Mouse (Mus musculus) cerebellum, adult 11 months (tissue): ENCODE measurements around the gene Golph3.

ENCODE experiments used
- DNase-seq: peaks from one replicate; pipeline ENCODE4 v3.0.0; 2022

Gene Golph3

DNA sequence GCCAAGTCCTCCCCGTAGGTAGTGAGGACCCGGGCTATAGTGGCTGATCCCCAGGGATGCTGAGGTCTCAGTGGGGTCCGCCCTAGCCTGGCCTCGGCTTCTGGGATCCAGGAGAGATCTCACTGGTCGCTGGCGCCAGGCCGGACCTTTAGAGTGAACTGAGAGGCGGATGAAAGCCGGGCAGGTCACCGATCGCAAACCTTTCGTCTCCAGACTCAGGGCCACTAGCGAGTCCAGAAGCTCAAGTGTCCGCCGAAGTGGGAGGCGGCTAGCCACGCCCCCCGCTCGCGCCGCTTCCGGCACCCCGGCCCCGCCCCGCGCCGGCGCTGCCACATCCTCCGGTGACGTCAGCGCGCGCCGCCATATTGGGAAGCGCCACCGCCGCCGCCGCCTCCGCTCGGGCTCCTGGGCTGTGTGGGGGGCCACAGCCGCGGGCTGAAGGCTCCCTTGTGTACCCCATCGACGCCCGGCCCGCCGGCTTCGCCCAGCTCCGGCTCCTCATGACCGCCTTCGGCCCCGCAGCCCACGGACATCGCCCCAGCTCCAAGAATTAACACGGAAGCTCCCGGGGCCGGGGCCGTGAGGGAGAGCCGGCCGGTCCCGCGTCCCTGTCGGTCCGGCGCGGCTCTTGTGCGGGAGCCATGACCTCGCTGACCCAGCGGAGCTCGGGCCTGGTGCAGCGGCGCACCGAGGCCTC is at the start of gene Golph3:
TSS of gene Golph3 (plus strand) at position 360 of the 697 bp plus-strand sequence.
- DNase-seq: peak; percentile 95

DNA sequence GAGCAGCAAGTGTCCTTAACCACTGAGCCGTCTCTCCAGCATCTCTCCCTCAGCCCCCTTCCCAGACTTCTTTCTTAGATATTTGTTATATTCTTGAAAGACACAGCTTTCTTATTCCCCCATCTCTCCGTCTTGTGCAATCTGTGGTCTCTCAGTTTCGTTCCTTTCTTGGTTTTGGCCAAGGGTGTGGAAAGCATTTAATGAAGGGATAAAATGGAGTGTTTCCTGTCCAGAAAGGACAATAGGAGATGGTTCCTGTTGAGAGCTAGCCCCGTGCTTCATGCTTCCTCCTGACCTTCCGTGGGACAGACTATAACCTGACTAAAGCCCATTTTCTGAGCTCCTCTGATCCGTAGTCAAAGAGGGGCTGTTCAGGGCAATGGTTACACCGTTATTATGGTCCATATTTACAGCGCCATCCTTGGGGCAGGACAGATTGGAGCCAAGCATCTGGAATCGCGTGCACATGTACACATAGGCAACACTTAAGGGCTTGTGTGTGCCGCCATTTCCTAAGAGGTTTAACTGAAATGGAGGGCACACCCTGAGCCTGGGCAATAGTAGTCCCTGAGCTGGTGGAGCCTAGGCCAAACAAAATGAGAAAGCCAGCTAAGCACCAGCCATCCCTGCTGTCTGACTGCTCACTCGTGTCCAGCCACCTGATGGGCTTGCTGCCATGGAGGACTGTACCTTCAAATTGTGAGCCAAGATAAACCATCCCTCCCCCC is 47.8 kb upstream of the Golph3 start:
- DNase-seq: no peak

DNA sequence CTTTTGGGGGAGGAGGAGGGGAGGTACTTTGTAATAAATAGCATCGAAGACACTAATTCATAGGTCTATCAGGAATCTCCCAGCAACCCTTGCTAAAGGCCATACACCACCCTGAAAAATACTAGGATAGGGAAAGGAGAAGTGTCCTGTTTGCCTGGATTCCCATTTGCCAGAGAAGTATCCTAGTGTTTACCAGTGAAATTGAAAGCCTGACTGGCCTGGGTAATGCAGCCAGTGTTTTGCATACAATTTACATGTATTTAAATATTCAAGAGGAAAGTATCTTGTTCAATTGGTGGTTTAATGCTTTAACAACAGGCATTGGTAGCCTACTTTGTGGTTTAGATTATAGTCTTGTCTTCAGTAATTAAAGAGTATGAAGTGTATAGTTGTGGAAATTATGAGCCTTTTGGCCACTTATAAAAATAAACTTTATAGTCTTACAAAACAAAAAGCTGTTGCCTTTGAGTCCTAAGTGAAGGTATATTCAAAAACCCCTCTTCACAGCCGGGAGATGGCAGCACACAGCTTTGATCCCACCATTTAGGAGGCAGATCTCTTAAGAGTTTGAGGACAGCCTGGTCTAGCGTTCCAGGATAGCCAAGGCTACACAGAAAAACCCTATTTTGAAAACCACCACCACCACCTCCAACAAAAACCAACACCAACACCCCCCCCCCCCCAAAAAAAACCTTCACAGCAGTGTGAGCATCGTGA is 47.0 kb upstream of the Golph3 start:
- DNase-seq: no peak

DNA sequence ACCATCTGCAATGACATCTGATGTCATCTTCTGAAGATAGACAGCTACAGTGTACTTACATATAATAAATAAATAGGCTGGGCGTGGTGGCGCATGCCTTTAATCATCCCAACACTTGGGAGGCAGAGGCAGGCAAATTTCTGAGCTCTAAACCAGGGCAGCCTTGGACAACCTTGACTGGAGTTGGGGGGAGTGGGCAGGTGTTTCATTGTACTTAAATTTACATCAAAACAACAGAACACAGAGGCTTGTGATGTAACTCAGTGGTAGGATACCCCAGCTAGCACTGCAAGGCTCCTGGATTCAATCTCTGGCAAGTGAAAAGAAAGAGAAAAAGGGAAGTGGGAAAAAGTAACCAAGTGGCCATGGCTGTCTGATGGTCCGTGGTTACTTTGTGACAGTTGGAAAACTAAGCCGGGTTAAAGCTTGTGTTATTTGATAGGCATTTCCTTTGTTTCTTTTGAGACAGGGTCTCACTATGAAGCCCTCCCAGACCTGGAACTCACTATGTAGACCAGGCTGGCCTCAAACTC is 46.1 kb upstream of the Golph3 start:
- no peak for DNase-seq

DNA sequence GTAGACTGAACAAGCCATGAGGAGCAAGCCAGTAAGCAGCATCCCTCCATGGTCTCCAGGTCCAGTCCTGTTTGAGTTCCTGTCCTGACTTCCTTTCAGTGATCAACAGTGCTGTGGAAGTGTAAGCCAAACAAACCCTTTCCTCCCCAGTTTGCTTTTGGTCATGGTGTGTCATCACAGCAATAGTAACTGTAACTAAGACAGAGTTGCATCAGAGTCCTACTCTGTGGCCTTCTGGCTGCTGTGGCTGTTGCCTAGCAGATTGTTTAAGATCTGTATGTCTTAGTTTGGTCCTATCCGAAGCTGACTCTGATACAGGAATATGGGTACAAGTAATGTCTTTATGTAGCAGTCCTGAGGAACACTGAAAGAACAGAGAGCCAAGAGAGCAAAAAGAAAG is 41.4 kb upstream of the Golph3 start:
- DNase-seq: no peak

DNA sequence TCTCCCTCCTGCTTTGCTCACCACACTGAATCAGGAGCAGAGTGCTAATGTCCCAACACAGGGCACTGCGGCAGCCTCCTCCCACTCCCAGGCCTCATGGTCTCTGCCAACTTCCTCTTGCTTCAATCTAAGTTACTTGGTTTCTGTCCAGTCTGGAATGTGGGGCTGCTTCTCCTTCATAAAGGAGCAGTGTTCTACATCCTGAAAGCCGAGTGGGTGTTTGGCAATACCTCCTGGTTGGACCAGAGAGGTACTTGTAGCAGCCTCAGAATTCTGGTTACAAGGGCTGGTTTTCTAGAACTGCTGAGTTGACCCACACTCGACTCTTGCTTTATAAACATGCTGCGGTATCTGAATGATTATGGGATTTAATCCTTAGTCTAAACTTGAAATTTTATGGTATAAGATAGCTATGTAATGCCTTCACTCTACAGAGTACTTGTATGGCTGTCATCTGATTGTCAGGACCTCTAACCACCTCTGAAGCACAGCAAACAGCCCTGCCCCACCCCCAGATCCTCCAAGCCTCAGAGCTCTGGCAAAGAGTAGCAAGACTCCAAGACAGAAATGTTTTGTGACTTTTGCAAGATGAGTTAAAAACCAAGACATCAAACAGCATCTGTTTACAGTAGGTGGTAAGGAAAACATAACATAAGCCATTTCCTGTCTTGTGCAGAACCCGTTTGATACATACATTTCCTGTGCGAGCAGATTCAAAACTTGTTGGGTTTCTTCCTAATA is 36.3 kb upstream of the Golph3 start:
- no peak for DNase-seq

DNA sequence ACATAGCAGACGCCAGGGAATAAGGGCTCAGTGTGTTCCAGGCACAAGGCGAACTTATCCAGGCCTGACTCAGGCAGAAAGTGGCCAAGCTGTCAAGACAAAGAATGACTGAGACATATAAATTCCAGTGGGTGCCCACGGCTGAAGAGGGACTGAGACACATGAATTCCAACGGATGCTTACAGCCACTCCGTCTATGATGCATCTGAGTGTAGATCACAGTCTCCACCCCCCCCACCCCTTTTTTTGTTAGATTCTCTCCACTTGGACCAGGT is 35.8 kb upstream of the Golph3 start:
- DNase-seq: no peak

DNA sequence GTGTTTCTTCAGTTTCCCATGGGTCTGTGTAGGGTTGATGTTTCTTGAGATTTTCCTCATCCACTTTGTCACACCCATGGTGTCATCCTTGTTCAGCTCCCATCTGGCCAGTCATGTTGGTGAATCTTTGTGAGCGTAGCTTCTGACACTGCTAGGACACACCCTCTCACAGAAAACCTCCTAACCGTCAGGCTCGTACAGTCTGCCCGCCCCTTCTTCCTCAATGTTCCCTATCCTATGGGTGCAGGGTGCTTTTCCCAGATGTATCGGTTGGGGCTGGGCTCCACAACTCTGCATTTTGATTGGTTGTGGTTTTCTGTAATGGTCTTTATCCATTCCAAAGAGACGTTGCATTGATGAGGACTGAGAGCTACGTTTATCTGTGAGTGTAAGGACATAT is 30.9 kb upstream of the Golph3 start:
- DNase-seq: no peak

DNA sequence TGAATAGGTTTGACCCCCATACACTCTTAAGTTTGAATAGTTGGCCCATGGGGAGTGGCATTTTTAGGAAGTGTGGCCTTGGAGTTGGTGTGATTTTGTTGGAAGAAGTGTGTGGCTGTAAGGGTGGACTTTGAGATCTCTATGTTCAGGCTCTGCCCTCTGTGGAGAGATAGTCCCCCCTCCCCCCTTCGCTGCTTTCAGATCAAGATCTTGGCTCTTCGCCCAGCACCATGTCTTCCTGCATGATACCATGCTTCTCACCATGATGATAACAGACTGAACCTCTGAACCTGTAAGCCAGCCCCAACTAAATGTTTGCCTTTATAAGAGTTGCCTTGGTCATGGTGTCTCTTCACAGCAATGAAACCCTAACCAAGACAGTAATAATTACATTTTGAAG is 29.5 kb upstream of the Golph3 start:
- DNase-seq: no peak

DNA sequence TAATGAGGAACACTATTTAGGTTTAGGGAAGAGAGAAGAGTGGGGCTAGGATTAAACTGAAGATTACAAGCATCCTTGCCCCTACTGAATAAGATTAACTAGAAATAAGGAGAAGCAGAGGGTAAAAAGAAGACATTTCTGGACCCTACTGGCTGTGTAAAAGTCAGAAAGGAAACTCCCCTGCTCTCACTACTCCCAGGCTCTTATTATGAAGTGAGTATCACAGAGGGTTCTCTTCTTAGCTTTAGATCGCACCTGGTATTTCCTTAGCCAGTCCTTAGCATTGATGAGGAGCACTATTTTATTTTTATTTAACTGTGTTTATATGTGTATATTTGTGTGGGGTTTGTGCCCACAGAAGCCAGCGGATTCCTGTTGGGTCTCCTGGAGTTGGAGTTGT is 25.0 kb upstream of the Golph3 start:
- DNase-seq: no peak

DNA sequence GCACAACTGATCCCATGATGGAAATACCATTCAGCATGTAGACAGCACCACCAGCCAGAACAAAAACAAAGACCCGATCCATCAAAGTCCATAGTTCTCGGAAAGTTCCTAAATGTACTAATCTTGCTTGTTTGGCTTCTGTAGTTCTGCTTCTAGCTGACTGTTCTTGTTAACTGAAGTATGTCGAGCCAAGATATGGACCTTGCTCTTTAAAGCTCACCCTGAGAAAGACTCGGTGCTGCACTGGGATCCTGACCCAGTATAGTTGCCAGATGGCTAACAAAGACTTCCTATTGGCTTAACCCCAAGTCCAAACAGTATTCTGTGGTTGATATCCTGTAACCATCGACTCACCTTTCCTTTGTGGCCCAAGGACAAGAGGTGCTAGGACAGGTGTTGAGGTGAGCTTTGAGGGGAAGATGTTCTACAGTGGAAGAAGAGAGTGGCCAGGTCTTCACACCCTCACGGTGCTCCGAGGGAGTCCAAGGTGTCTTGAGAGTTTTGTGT is 23.0 kb upstream of the Golph3 start:
- no peak for DNase-seq

DNA sequence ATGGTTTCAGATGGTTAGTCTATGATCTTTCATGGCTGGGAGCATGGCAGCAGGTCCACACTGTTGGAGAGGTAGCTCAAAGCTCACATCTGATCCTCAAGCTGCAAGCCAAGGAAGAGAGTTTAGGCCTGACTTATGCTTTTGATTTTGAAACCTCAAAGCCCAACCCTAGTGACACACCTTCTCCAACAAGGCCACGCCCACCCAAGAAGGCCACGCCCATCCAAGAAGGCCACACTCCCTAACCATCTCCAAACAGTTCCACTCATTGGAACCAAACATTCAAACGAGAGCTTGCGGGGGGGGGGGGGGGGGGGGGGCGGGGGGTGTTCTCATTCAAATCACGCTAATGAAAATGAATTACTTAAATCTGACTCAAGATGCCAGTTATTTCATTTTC is 19.5 kb upstream of the Golph3 start:
- DNase-seq: no peak

DNA sequence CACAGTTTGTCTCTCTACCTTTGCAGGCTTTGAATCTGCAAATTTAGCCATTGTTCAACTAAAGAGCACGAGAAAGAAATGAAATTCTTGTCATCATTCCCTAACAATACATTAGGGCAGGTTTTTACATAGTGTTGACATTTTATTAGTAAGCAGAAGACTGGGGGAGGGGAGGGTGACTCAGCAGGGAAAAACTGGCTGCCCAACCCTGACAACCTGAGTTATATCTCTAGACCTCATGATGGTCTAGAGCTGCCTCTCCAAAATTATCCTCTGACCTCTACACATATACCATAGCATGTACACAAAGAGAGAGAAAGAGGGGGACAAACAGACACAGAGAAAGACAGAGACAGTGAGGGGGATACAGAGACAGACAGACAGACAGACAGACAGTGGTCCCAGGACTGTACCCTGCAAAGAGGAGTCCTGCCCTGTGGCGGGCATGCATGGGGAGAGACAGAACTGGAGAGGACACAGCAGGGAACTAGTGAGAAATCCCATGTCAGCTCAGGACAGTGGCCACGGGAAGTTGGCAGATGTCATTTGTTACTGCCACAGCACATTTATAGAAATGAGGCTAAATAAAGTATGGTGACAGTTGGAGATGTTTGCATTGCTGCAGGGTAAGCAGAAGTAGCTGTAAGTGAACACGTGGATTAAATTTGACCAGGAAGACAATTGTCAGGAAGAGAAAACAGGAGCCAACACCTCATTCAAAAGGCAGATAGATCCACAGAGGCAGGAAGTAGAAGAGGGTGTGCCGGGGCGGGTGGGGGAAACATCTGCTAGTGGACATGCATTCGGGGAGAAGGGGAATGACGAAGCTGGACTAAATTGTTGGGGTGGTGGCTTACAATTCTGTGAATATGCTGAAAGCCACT is 14.8 kb upstream of the Golph3 start:
- no peak for DNase-seq

DNA sequence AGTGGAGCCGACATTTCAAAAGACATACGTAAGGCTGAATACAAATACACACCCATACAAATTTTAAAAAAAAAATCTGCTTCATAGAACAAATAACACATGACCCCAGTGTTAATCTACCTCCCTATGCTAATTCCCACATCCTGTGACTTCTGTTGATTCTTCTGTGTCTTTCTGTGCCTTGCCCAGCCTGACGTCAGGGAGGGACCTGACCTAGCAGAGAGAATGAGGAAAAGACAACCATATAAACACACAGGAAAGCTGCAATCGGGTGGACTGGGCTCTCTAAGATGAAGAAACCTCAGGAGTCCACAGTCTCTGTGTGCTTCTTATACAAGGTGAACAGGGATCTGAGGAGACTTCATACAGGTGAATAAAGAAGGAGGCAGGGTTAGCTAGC is 14.1 kb upstream of the Golph3 start:
- DNase-seq: no peak

DNA sequence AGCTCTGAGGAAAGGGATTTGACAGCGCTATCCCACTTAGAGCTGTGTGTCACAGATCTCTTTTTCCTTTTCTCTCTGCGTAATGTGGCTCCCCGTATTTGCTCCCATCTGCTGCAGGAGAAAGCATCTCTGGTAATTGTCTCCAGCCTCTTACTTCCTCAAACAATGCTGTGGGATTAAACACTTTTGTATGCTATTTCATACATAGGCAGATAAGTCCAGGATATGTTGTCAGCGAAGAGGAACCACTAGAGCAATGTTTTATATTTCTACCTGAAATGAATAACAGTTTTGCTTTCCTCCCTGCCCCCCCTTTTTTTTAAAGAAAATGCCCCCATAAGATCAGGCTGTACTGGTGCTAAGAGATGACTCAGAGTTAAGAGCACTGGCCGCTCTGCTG is 12.7 kb upstream of the Golph3 start:
- no peak for DNase-seq

DNA sequence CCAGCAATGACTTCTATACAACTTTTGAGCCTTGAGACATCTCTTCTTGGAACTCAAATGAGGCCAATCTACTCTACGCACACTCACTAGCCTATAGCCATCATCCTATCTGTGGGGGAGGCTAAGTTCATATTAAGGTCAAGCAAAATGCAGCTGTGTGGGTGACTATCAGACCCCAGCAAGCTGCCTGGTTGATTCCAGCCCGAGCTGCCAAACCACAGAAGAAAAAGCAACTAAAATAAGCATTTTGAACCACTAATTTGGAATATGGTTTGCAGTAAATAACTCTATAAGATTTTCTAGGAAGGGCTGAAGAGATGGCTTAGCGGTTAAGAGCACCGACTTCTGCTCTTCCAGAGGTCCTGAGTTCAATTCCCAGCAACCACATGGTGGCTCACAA is 10.6 kb upstream of the Golph3 start:
- no peak for DNase-seq

DNA sequence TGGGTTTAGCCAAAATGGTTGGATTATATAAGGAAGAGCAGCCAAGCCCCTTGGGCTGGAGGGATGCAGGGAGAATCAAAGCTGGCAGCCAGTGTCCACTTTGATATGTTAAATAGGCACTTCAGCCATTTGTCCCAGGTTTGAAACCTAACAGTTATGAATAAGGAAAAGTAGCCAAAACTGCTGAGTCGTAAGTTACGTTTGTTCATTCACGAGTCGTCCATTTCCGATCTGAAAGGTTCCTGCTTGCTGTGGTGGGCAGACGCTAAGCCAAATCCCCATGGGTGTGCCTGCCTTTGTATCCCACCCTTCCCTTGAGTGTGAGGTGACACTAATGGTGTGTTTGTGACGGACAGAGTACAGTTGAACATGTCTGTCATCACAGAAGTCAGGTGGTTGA is 9.8 kb upstream of the Golph3 start:
- no peak for DNase-seq

DNA sequence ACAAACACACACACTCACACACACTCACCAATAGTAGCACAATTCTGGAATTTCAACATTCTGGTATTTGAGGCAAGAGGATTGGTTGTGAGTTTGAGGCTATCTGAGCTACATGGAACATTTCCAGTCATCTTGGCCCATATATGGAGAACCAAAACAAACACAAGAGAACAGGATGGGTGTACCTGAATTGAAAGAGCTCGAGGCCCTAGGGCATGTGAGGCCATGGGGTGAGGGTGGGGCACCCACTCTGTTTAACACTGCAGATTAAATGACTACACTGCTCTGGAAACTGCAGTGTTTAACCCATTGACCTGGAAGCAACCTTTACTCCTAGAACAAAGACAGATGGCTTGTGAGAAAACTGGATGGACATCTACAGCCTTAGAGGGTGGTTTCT is 8.0 kb upstream of the Golph3 start:
- DNase-seq: no peak

DNA sequence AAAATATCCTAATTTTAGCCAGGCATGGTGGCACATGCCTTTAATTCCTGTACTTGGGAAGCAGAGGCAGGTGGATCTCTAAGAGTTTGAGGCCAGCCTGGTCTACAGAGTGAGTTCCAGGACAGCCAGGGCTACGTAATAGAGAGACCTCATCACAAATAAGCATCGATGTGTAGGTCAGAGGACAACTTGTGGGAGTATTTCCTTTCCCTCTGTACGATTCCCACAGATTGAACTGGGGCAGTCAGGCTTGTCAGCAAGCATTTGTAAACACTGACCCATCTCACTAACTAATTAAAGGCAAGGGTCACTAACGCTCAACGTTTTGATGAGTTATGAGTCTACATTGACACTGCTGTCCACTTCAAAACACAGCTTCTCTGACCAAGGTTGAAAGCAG is 6.7 kb upstream of the Golph3 start:
- no peak for DNase-seq

DNA sequence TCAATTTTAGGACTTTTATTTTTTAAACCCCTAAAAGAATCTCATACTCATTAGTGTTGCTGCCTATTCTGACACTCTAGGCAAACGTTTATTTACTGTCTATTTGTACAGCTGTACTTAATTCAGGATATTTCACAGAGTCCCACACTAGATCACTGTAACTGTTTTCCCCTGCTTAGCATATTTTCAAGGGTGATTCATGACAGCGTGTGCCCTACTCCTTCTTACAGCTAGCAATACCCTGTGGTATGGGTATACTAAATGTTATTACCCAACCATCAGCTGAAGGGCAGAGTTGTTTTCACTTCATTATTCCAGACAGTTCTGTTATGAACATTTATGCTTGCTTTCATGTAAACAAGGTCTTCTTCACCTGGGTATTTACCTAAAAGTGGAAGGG is 5.3 kb upstream of the Golph3 start:
- DNase-seq: no peak

DNA sequence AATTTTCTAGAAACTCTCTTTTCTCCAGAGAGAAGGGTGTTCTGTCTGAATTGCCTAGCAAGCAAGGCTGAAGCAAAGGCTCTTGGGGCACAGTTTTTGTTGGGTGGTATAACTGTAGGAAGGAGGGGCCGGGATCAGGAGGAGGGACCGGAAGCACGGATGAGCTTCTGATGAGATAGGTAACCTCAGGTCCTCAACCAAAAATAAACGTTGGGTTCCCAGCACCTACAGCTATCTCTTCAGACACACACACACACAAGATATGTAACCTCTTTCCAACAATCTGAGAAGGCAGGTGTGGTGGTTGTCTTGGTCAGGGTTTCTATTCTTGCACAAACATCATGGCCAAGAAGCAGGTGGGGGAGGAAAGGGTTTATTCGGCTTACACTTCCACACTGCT is 4.0 kb upstream of the Golph3 start:
- DNase-seq: no peak

DNA sequence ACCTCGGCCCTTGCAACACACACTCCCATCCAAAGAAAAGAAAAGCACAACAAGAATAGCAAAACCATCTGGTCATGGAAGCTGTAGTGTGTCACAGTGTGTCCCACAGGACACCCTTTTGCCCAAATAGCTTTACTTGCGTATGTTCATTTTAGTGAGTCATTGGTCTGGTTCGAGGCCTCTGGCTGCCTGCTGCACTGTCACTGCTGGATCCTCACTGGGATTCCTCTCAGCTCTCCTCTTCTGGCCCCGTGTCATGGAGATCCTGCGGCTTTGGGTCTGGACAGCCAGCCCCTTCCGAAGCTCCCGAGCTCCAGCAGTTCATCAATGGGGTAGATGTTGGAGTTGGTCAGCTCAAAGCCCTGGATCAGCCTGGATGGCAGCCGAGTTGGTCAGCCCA is 2.8 kb upstream of the Golph3 start:
- no peak for DNase-seq
